Mouse (Mus musculus) kidney, adult 18-20 months (tissue): ENCODE results near the gene B230219D22Rik.

ENCODE experiments used
- DNase-seq: peaks from one replicate; pipeline ENCODE4 v3.0.0; 2021

B230219D22Rik gene

DNA sequence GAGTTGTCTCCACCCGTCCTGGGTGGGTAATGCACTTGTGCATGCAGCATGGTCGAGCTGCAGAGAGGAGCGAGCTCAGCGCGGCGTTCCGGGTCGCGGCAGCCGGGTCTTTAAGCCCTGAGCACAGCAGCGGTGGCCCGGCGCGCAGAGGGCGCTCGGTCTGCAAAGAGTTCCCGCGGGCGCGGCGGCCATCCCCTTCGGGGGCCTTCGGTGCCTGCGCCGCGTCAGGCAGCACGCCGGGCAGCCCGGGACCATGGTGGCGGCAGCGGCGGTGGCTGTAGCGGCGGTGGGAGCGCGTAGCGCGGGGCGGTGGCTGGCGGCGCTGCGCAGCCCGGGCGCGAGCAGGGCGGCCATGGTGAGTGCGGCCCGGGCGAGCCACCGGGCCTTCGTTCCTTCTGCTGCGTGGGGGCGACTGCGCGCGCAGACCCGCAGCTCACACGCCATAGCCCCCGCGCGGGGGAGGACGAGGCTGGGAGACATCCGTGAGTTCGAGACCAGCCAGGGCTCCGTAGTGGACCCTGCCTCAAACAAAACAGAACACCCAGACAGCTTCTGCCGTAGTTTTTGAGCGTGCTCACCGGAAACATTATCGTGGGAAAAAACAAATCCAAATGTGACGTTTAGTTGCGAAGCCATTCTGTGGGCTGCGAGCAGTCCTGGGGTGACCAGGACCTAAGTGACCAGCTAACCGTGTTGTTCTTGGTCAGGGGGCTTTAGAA lies 34.4 kb downstream of the B230219D22Rik start, which contains the start of gene Pcbd2:
TSS of gene Pcbd2 (plus strand) at position 249 of the 719 bp plus-strand sequence.
- DNase-seq, result peak; percentile 88

DNA sequence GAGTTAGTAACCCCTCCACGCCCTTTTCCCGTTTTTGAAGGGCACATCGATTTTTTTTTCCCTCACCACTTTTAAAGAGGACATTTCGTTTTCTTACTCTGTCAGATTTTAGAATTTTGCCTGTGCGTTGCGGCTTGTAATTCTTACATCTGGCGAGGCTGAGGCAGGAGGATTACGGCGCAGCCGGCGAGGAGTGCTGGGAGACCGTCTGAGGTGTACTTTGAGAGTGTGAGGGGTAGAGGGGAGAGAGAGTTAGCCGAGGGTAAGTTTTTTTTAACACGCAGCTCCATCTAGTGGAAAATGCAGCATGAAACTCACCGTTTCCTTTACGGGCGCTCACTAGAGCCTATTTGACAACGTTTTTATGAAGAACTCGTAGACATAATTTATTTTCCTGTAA lies 34.9 kb downstream of the B230219D22Rik start:
- DNase-seq, result peak; percentile 72

DNA sequence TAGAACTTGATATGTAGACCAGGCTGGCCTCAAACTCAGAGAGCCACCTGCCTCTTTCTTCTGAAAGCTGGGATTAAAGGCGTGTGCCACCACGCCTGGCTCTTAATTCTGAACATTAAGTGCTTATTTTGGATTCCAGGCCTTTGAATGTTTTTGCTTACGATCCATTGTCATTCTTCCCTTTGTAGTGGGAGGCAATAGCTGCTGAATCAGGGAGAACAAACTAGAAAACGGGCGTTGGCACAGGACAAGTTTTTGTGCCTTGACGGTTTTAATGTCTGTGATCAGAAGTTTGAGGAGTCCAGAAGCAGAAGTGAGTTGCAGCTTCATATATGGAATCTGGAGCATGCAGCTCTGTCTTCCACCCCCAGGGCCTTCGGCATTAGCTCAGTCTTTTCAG lies 37.8 kb downstream of the B230219D22Rik start:
- DNase-seq, result no peak

DNA sequence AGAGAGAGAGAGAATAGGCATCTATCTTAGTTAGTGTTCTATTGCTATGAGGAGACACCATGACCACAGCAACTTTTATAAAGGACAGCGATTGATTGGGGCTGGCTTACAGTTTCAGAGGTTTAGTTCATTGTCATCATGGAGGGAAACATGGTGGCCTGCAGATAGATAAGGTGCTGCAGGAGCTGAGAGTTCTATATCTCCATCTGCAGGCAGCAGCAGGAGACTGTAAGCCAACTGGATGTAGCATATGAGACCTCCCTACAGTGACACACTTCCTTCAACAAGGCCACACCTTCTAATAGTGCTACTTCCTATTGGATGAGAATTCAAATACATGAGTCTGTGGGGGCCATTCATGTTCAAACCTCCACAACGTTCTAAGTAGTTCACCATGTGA lies 39.2 kb downstream of the B230219D22Rik start:
- no peak for DNase-seq

DNA sequence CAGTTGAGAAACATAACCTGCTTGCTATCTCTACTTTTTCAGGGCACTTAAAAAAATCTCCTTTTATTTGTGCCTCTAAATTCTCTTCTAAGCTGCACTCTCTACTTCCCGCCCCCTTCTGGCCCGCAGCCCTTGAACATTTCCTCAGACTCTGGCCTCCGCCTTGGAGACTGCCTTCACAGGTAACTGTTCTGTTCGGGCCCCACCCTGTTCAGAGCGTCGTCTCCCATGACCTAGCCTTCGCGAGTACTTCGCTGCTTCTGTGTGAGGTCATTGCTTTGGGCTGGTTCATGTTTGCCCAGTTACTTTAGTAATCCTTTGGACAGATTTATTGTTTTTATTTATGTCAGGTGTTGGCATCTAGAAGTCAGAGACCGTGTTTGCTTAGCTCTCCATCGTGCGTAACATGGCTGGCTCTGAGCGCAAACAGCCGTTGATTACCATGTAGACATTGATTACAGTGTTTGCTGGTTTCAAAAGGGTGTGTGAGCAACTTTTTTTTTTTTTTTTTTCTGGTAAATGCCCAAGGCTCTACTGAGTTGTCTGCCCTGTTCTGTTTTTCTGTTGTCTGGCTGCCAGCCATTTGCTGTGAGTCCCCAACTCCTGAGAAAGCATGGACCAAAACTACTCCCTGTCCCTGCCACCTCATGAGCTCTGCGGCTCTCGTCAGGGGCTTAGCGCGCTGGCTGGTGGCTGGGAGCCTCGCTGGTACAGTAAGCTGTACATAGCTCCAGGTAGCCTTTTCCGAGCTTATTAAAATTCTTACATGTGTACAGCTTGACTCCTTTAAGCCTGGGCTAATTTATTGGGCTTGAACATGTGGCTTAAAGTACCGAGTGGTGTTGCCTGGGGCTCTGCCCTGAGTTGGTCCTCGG lies 40.9 kb downstream of the B230219D22Rik start:
- no peak for DNase-seq

DNA sequence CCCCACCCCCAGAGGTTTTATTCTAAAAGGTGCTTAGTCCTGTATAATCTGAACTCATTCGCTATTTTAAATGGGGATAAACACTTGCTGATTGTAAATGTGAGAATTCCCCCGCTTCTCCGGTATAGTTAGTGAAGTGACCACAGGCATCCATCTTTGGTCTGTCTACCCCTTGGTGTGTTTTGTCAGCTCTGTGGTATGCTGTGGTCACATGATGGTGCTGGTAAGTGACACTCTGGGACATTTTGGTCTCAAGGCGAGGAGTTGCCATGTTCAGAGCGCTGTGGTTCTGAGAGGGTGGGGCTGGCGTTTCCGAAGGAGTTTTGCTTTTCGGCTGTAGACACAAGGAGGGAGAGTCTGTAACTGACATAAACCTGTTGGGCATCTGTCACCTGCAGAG lies 45.0 kb downstream of the B230219D22Rik start:
- no peak for DNase-seq

DNA sequence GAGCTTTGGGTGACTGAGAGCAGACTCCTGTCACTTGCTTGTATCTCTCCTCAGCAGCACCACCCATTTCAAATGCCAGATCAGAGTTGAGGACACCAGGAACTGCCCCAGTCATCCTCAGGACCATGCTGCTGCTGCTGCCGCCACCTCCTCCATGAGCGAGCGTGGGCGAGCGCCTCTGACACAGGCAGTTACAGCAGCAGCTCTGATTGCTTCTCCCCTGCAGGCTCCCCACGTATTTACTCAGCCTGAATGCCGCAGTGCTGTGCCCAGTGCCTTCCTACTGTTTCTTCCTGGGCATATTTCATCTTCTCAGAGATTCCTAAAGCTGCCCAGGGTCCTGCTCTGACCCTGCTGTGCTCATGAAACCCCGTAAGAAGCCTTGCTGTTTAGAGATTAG lies 49.4 kb downstream of the B230219D22Rik start:
- DNase-seq, result no peak
